Mouse (Mus musculus): ENCODE measurements around the gene Adig.

DNA sequence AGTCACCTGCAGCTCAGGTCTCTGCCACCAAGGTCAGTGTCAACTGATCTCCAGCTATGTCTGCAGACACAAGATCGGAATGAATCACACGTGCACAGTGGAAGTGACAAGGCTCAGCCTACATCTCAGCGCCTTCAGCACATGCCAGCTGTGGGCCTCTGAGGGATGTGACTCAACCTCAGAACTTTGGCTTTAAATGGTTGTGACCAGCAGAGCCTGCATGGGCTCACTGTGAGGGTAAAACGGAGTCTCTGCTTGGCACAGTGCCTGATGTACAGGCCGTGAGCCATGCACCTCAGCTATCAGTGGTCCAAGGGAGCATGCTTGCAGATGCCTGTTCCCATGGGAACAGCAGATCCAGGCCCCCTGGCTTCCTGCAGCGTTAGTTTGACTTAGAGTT is 16.2 kb downstream of the Adig start:
- TF ChIP-seq CTCF (IDR thresholded peaks at IDR 0.05; ENCODE audit: low read depth) = no peak
- TF ChIP-seq EP300 (IDR thresholded peaks at IDR 0.05; ENCODE audit: low read depth) = no peak
